Mouse (Mus musculus) ovary, postnatal 10 days (tissue): ENCODE measurements around the gene Clpx.

Experiments used
- DNase-seq: peaks from one replicate; pipeline ENCODE4 v3.0.0; 2022; ENCODE audit warnings: low spot score

Clpx gene

GRCm38 (mm10) chr9:65346476-65347111 lies 52.5 kb downstream of the Clpx start:
- DNase-seq: peak; percentile 28

GRCm38 (mm10) chr9:65347112-65347850 lies 53.2 kb downstream of the Clpx start:
- DNase-seq: no peak

DNA sequence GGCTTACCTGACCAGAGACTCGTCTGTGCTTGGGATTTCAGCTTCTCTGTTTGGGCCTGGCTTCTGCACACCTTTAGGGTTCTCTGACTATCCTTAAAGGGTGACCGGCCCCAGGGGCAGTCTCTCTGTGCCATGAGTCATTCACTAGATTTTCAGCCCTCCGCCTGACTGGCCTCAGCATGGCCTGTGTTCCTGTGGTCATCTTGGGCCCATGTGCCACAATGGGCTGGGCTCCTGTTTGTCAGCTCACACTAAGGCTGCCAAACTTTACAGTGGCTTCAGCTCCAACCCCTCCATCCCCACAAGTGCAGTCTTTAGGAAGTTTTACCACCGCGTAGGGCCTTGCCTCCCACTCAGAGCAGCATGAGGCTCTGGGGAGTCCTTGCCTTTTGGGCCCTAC lies 59.2 kb downstream of the Clpx start:
- DNase-seq: no peak

DNA sequence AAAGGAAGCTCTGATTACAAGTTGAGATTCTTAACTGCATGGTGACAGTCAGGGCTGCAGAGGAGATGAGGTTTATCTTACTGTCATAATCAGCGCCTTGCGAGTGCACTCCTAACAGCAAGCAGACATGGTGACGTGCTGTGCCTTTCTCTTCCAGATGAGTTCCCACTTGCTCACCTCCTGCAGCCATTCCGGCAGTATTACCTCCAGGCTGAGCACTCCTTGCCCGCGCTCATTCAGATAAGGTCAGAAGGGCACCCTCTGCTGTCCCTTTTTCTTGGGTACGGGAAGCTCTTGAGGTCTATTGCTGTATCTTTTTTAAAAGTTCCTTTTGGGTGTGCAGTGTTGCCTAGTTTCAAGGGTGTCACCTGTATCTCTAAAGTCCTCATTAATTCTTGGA lies 62.5 kb downstream of the Clpx start:
- DNase-seq: no peak

DNA sequence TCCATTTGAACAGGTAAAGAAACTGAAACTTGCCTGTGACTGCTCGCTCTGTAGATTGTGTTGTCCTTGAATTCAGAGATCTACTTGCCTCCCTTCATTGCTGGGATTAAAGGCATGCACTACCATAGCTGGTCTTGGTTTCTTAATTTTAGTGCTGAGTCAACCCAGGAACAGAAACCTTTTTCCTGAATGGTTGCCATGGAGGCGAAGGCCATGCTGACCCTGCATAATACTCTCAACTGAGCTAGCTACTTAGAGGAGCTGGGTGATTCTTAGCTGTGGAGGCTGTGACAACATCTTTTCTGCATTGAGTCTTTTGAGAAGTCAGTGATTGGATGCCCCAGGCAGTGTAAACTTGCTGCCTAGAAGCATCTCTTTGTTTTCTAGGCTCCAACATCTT lies 62.9 kb downstream of the Clpx start:
- DNase-seq: no peak

- no peak for DNase-seq
These were observed 65.0 kb downstream of the Clpx start for GRCm38 (mm10) chr9:65358956-65359480.

- no peak for DNase-seq
These were observed 66.8 kb downstream of the Clpx start, which contains the start of gene Ubap1l for GRCm38 (mm10) chr9:65360641-65361448. Ubap1l (plus strand) TSS chr9:65361041.

DNA sequence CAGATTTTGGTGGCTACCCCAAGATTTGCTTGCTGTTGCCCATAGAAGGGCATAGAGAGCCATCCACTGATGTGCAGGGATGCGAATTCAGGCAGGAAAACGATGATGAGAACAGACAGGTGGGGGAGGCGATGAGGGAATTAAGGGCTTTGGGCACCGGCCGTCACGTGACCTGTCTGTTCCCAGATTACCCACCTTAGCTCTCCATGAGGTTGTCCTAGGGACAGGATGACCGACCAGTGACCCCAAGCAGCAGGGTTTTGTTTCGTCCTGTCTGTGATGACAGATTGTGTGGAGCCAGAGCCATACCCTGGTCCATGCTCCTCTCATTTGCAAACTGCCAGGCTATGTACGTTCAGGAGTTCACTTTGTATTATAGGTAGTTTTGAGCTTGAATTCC lies 69.6 kb downstream of the Clpx start:
- DNase-seq: no peak

DNA sequence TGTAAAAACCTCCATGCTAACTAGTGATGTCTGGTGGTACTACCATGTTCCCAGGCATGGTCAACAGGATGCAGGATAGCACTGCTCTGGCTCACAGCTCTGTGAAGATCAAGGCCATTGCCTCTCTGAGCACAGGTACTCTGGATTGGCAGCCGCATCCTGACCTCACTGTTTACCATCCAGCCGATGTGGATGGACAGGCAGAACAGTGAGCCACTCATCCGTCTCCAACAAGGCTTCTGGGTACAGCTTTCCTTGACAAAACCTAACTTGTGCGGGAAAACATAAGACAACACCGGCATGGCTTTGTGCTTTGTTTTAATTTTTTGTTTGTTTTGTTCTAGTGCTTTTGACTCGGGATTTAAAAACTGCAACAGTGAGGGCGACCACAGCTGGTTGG lies 71.7 kb downstream of the Clpx start:
- no peak for DNase-seq

DNA sequence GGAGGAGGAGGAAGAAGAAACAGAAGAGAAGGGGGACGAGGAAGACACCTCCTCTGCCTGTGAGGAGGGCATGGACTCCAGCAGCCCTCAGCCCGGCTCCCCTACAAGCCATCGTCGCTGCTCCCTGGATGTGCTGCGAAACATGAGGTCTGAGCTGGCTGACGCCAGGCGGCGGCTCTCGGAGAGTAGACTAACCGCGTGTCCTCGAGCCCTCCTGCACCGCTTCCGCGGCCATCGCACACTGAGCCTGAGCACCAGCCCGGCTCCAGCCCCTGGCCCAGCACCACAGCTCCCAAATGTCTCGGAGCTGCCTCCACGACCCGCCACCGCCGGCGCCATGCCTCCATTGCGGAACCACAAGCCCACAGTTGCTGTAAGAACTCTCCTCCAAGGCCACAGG lies 77.7 kb downstream of the Clpx start:
- no peak for DNase-seq

DNA sequence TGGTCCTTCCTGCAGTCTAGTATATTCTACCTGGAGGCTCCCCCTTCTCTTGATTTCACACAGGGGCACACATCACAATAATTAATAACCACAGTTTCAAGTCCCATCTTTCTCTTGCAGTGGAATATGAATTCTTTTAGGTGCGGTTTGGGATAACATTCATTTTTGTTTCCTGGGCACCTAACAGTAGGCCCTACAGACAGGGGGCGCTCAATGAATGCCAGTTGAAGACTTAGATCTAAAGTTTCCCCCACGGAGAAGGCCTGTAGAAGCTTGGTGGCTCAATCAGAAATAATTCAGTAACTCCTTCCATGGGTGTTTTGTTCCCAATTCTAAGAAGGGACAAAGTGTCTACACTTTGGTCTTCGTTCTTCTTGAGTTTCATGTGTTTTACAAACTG lies 78.4 kb downstream of the Clpx start:
- no peak for DNase-seq

DNA sequence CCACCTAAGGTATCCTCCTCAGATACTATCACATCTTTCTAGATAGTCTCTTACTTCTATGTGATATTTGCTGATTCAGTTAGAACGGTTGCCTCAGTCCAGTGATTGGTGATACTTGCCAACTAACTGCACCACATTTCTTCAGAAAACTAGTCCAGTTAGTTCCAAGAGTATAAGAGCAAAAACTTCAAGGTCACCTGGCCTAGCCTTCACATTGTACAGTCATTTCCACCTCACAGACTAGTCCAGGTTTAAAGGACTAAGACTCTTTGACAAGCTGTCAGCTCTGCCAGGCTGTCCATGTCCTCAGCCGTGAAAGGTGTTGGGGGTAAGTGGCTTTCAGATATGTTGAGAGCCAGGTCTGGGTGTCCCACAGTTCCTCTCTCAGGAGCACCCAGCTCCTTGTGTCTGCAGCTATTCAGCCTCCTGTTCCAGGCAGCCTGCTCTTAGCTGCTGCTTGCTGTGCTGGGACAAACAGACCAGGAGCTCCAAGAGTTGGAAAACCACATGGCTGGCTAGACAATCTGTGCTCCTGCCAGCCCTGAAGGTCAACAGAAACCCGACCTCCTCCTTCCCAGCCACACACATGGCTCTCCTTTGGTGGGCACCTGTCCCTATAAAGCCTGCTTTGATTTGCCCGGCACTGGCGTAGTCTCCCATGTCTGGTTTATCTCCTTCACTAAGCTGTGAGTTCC lies 80.6 kb downstream of the Clpx start:
- DNase-seq: no peak

DNA sequence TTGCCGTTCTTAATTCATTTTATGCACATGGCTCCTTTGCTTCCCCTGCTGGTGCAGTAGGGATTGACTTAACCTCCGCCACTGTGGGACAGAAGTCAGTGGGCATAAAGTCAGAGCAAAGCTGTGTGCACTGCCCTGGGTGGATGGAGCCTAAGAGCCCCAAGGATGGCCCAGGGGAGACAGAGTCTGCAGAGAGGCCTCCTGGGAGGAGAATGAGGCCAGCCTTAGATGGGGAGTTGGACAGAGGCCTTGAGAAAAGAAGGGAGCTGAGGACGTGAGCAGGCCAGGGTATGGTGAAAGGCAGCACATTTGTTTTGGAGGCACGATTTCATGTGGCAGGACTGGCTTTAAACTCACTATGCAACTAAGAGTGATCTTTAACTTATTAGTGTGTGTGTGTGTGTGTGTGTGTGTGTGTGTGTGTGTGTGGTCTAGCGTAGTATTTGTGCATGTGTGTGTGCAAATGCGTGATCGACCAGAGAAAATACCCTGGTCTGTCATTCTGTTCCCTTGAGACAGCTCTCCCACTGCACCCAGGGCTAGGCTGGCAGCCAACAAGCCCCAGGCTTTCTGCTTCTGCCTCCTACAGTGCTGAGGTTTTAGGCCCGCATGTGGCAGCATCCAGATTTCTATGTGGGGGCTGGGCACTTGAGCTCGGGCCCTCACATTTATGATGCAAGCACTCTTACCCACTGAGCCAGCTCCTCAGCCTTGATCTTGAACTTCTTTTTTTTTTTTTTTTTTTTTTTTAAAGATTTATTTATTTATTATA lies 81.3 kb downstream of the Clpx start:
- DNase-seq: no peak
